In genomic region chr7:127406002-127406987, GRCm38 (mm10) we compare ENCODE assay signal across 8 mouse cellular contexts. TPM values are rescaled to one million over a fixed set of nuclear protein-coding genes. Genes with fewer than 3 reads are reported as not detected.
DNase-seq lines count a peak whose midpoint lies in the region; ATAC-seq lines count a peak whose summit lies in the region.
"Not testable (repeated sequence)": the region's sequence is repeated elsewhere in the genome, so short reads cannot be mapped to it uniquely, and the experiment has no call there.

Gene Zfp764, minus strand, starts transcription at chr7:127406822.

- WGBS in heart, embryonic 14.5 days = 4% methylated on average over 39 of the region's 40 CpGs
- WGBS in liver, embryonic 13.5 days (ENCODE audit: insufficient replicate concordance) = 3% methylated on average over 40 of the region's 40 CpGs
- WGBS in stomach, embryonic 16.5 days = 5% methylated on average over 40 of the region's 40 CpGs

- H3K9ac ChIP-seq in heart, embryonic 14.5 days (ENCODE audit: low read length) = peak within 1 kb of the TSS; percentile 80
- peak within 1 kb of the TSS; percentile 73 for H3K9ac ChIP-seq in liver, embryonic 13.5 days
- H3K9ac ChIP-seq in stomach, embryonic 16.5 days (ENCODE audit: low read length) = peak within 1 kb of the TSS; percentile 86

- H3K4me2 ChIP-seq in heart, embryonic 14.5 days (ENCODE audit: low read length) = peak within 1 kb of the TSS; percentile 85
- H3K4me2 ChIP-seq in liver, embryonic 13.5 days = peak within 1 kb of the TSS; percentile 84
- H3K4me2 ChIP-seq in stomach, embryonic 16.5 days (ENCODE audit: low read depth, low read length) = peak within 1 kb of the TSS; percentile 79

- not testable (repeated sequence) for H3K36me3 ChIP-seq in heart, embryonic 14.5 days (ENCODE audit: control insufficient read depth, insufficient read depth, low read length); liver, embryonic 13.5 days; stomach, embryonic 16.5 days (ENCODE audit: control insufficient read depth, insufficient read depth, low read length)

- H3K4me1 ChIP-seq in brown adipose tissue, adult 24 weeks (ENCODE audit: control insufficient read depth, insufficient read depth, insufficient read length, low read length); heart, embryonic 14.5 days (ENCODE audit: control insufficient read depth in 2 of 2, insufficient read depth in 2 of 2, low read length in 2 of 2); stomach, embryonic 16.5 days (ENCODE audit: control insufficient read depth, insufficient read depth, low read length): not testable (repeated sequence)
- H3K4me1 ChIP-seq in liver, embryonic 13.5 days (replicated peaks) = peaks cover 15% of the 10 kb centered on the region

- peak; percentile 68 for ATAC-seq in heart, embryonic 14.5 days (ENCODE audit: insufficient number of reproducible peaks, insufficient read depth, low FRiP score, low read depth)
- ATAC-seq in liver, embryonic 13.5 days (ENCODE audit: low read depth) = peak; percentile 76
- peak; percentile 91 for ATAC-seq in stomach, embryonic 16.5 days (ENCODE audit: insufficient read depth, low FRiP score)

- peak within 1 kb of the TSS; percentile 88 for H3K27ac ChIP-seq in brown adipose tissue, adult 24 weeks (replicated peaks; ENCODE audit: low read depth, low read length)
- H3K27ac ChIP-seq in heart, embryonic 14.5 days (replicated peaks in 1 of 2; ENCODE audit: control insufficient read depth in 1 of 2, insufficient read depth in 1 of 2, low read depth in 2 of 2, low read length in 2 of 2) = peak within 1 kb of the TSS; percentile 23 to 53; a peak in 2 of 4 replicates
- H3K27ac ChIP-seq in liver, embryonic 13.5 days = not testable (repeated sequence)
- peak within 1 kb of the TSS; percentile 47; the same call in 1 of the 2 replicates for H3K27ac ChIP-seq in stomach, embryonic 16.5 days (ENCODE audit: low read length)

- H3K4me3 ChIP-seq in brown adipose tissue, adult 24 weeks (ENCODE audit: insufficient read depth, low read depth, low read length) = peak within 1 kb of the TSS; percentile 79
- peak within 1 kb of the TSS; percentile 58 to 68 for H3K4me3 ChIP-seq in heart, embryonic 14.5 days (ENCODE audit: control insufficient read depth in 1 of 2, insufficient read depth in 1 of 2, low read depth in 1 of 2, low read length in 2 of 2)
- peak within 1 kb of the TSS; percentile 65 for H3K4me3 ChIP-seq in liver, embryonic 13.5 days (replicated peaks)
- peak within 1 kb of the TSS; percentile 67 for H3K4me3 ChIP-seq in stomach, embryonic 16.5 days (replicated peaks; ENCODE audit: low read length)

- DNase-seq in CD4-positive, CD25-positive, alpha-beta regulatory T cell, adult 2 months (ENCODE audit: low read depth, low spot score) = peak; percentile 93
- peak; percentile 80 for DNase-seq in fibroblast of lung, adult 2 months (ENCODE audit: low read depth)
- DNase-seq in kidney, postnatal 14 days = peak; percentile 92
- DNase-seq in liver, embryonic 13.5 days = peak; percentile 68
- peak; percentile 82 for DNase-seq in neural tube, embryonic 10.5 days (ENCODE audit: extremely low spot score, low spot score)

- not testable (repeated sequence) for H3K9me3 ChIP-seq in heart, embryonic 14.5 days (ENCODE audit: control insufficient read depth, low read length); liver, embryonic 13.5 days (replicated peaks); stomach, embryonic 16.5 days (replicated peaks; ENCODE audit: control insufficient read depth, low read length)

- H3K27me3 ChIP-seq in heart, embryonic 14.5 days (ENCODE audit: control insufficient read depth, insufficient read depth, low read length); liver, embryonic 13.5 days; stomach, embryonic 16.5 days (ENCODE audit: control insufficient read depth, insufficient read depth, low read length): not testable (repeated sequence)

RNA-seq across cellular contexts. Expression of gene Zfp764, which starts in this region (rescaled TPM):
- polyA plus RNA-seq in brown adipose tissue, adult 24 weeks (2012; ENCODE audit: insufficient read depth, insufficient read length, missing spikeins) = 1.6 and 2.6 TPM in 2 replicates
- 5.8 and 6.4 TPM in 2 replicates for polyA plus RNA-seq in heart, embryonic 14.5 days (2014; fragmentation: Nextera tagmentation; extraction: Ambion mirVana)
- 1.1 and 1.8 TPM in 2 replicates for polyA plus RNA-seq in liver, embryonic 13.5 days (2015; fragmentation: Nextera tagmentation; extraction: Ambion mirVana)
- 7.1 and 7.6 TPM in 2 replicates for polyA plus RNA-seq in stomach, embryonic 16.5 days (2015; fragmentation: Nextera tagmentation; extraction: Ambion mirVana)
